Mouse (Mus musculus) embryo, embryonic 10 days (tissue): ENCODE results near the gene Olfr988.
"Not testable (repeated sequence)": the region's sequence is repeated elsewhere in the genome, so short reads cannot be mapped to it uniquely, and the experiment has no call there.

Source experiments
- DNase-seq: peaks from one replicate; pipeline ENCODE4 v3.0.0-alpha.2; 2015; ENCODE audit warnings: low spot score

The Olfr988 gene

GRCm38 (mm10) chr2:85363127-85363526 is at the start of gene Olfr988:
TSS of gene Olfr988 (minus strand) at chr2:85363227.
- not testable (repeated sequence) for DNase-seq

- DNase-seq, result no peak
These were observed 46.3 kb upstream of the Olfr988 start, which contains the start of gene Olfr992 for GRCm38 (mm10) chr2:85409369-85409768. TSS of gene Olfr992 (minus strand) at chr2:85409469.

- no peak for DNase-seq
These were observed 23.1 kb downstream of the Olfr988 start for GRCm38 (mm10) chr2:85339972-85340371.

- DNase-seq, result not testable (repeated sequence)
These were observed 23.8 kb downstream of the Olfr988 start, which contains the start of gene Olfr987 for GRCm38 (mm10) chr2:85339215-85339614. TSS of gene Olfr987 (minus strand) at chr2:85339315.

GRCm38 (mm10) chr2:85319106-85319505 is 43.9 kb downstream of the Olfr988 start:
- no peak for DNase-seq
